Mouse (Mus musculus) C2C12 (cell line): ENCODE measurements around the gene Il4i1. TPM values are rescaled to one million over a fixed set of nuclear protein-coding genes. Genes with fewer than 3 reads are reported as not detected.

ENCODE experiments used
- H3K27me3 ChIP-seq: one replicate; pipeline ENCODE4 v1.6.1; 2011; ENCODE audit not compliant: control insufficient read depth, insufficient read depth, insufficient read length
- H3K36me3 ChIP-seq: one replicate; pipeline ENCODE4 v1.6.1; 2011; ENCODE audit not compliant: control insufficient read depth, insufficient read depth
- H3K4me3 ChIP-seq: one replicate; pipeline ENCODE4 v1.5.1; 2011; ENCODE audit warnings: mild to moderate bottlenecking, control low read depth; ENCODE audit not compliant: poor library complexity, insufficient read depth, severe bottlenecking
- H3K79me2 ChIP-seq: one replicate; pipeline ENCODE4 v1.6.1; 2011; ENCODE audit not compliant: control insufficient read depth, insufficient read depth
- H3K79me3 ChIP-seq: one replicate; pipeline ENCODE4 v1.6.1; 2011; ENCODE audit warnings: low read depth, control low read depth
- H3ac ChIP-seq: one replicate; pipeline ENCODE3; 2011; ENCODE audit warnings: low read depth; ENCODE audit not compliant: control insufficient read depth, insufficient read length
- CEBPB ChIP-seq: IDR thresholded peaks from one replicate; pipeline ENCODE4 v1.6.1; 2011; ENCODE audit warnings: low read depth, mild to moderate bottlenecking, control low read depth, moderate library complexity
- CTCF ChIP-seq: IDR thresholded peaks from one replicate; pipeline ENCODE4 v1.5.1; 2011; ENCODE audit not compliant: control insufficient read depth, insufficient read depth, insufficient read length
- FOSL1 ChIP-seq: IDR thresholded peaks from one replicate; pipeline ENCODE4 v1.8.0; 2011; ENCODE audit warnings: mild to moderate bottlenecking, low read length; ENCODE audit not compliant: poor library complexity, insufficient read depth, severe bottlenecking
- MAX ChIP-seq: IDR thresholded peaks from one replicate; pipeline ENCODE4 v1.6.1; 2011; ENCODE audit warnings: mild to moderate bottlenecking, control low read depth
- MYOD1 ChIP-seq: IDR thresholded peaks from one replicate; pipeline ENCODE4 v1.6.1; 2011; ENCODE audit warnings: low read depth; ENCODE audit not compliant: control insufficient read depth, insufficient read length
- MYOG ChIP-seq: IDR thresholded peaks from one replicate; pipeline ENCODE4 v1.6.1; 2011; ENCODE audit not compliant: control insufficient read depth, insufficient read length; ENCODE audit errors: extremely low read depth
- USF1 ChIP-seq: IDR thresholded peaks from one replicate; pipeline ENCODE4 v1.6.1; 2011; ENCODE audit warnings: low read depth, mild to moderate bottlenecking, control low read depth, moderate library complexity
- polyA plus RNA-seq: library from polyadenylated mRNA; unstranded; fragments of >200 nt; fragmentation: generic; extraction: Trizol; gene quantifications from one replicate; pipeline ENCODE4 v1.2.1, GENCODE M21; 2012; ENCODE audit warnings: missing spikeins

Il4i1 gene
- polyA plus RNA-seq, 1 experiment: 0.63 TPM

GRCm38 (mm10) chr7:44859896-44860295, 43.7 kb downstream of the Il4i1 start:
- Histone ChIP-seq H3K27me3 (no peaks in the 10 kb centered on the region), H3ac (no peak overlapping the region), H3K4me3 (no peak overlapping the region), H3K79me2 (peaks cover 29% of the 10 kb centered on the region), H3K79me3 (peaks cover 8% of the 10 kb centered on the region), H3K36me3 (peaks cover 17% of the 10 kb centered on the region)
- TF ChIP-seq MAX (no peak), MYOG (no peak), USF1 (no peak), CEBPB (no peak), FOSL1 (no peak), CTCF (no peak), MYOD1 (no peak)

GRCm38 (mm10) chr7:44860576-44861428, 44.6 kb downstream of the Il4i1 start:
- no peaks in the 10 kb centered on the region for H3K27me3 ChIP-seq
- peaks cover 14% of the 10 kb centered on the region for H3K79me3 ChIP-seq
- H3ac ChIP-seq: no peak overlapping the region
- no peak for TF ChIP-seq MYOG
- no peak for TF ChIP-seq MAX
- peak; percentile 96 for TF ChIP-seq CTCF
- TF ChIP-seq CEBPB: no peak
- H3K79me2 ChIP-seq: peaks cover 38% of the 10 kb centered on the region
- H3K4me3 ChIP-seq: no peak overlapping the region
- peaks cover 20% of the 10 kb centered on the region for H3K36me3 ChIP-seq

DNA sequence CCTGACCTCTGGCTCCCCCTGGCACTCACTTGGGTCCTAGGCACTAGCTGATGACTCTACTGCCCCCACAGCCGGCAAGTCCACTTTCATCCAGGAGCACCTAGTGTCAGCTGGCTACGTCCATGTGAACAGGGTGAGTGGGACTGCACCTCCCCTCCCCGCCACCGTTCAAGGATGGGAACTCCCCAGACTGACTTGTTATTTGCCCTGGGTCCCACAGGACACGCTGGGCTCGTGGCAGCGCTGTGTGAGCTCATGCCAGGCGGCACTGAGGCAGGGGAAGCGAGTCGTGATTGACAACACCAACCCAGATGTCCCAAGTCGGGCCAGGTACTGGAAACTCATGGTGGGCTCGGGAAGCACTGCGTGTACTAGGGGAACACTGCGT, 45.2 kb downstream of the Il4i1 start:
- Histone ChIP-seq H3K36me3 (peaks cover 25% of the 10 kb centered on the region), H3K79me2 (peaks cover 44% of the 10 kb centered on the region), H3K79me3 (peaks cover 18% of the 10 kb centered on the region), H3K27me3 (no peaks in the 10 kb centered on the region), H3K4me3 (no peak overlapping the region), H3ac (no peak overlapping the region)
- TF ChIP-seq FOSL1: no peak
- TF ChIP-seq MYOG: no peak
- TF ChIP-seq MAX: no peak
- TF ChIP-seq CTCF: no peak
- no peak for TF ChIP-seq USF1
- no peak for TF ChIP-seq CEBPB
- no peak for TF ChIP-seq MYOD1

- H3K36me3 ChIP-seq: peaks cover 25% of the 10 kb centered on the region
- peaks cover 52% of the 10 kb centered on the region for H3K79me2 ChIP-seq
- no peaks in the 10 kb centered on the region for H3K27me3 ChIP-seq
- H3ac ChIP-seq: no peak overlapping the region
- H3K4me3 ChIP-seq: no peak overlapping the region
- H3K79me3 ChIP-seq: peaks cover 27% of the 10 kb centered on the region
- no peak for TF ChIP-seq CTCF
- no peak for TF ChIP-seq USF1
- no peak for TF ChIP-seq FOSL1
- no peak for TF ChIP-seq CEBPB
- TF ChIP-seq MYOD1: no peak
- no peak for TF ChIP-seq MAX
- no peak for TF ChIP-seq MYOG
Observed at GRCm38 (mm10) chr7:44862434-44862833, 46.2 kb downstream of the Il4i1 start.

- H3K4me3 ChIP-seq: no peak overlapping the region
- TF ChIP-seq CTCF (no peak), FOSL1 (no peak), MAX (no peak), MYOG (no peak), MYOD1 (no peak), CEBPB (no peak), USF1 (no peak)
- peaks cover 52% of the 10 kb centered on the region for H3K79me2 ChIP-seq
- no peak overlapping the region for H3ac ChIP-seq
- H3K27me3 ChIP-seq: no peaks in the 10 kb centered on the region
- peaks cover 25% of the 10 kb centered on the region for H3K36me3 ChIP-seq
- H3K79me3 ChIP-seq: peaks cover 30% of the 10 kb centered on the region
Observed at GRCm38 (mm10) chr7:44863210-44863609, 47.0 kb downstream of the Il4i1 start.

DNA sequence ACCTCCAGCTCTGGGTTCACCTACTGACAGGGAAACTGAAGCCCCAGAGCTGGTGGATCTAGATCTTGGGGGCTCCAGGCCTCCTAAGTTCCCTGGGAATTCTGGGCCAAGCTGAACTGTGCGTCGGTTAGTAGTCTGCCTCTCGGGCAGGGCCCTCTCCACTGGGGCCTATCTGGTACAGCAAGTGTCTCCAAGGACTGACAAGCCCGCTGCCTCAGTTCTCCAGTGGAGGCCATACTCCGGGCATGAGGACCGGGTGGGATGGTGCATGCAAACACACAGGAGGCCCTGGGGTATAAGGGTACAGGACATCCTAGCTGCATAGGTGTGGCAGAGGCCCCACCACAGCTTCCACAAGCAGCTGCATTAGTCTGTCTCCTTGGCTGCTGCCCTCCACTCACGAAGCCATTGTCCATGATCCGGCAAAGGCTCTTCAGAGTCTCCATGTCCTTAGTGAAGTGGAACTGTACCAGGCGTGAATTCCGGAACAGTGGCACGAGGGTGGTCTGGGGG, 47.9 kb downstream of the Il4i1 start:
- Histone ChIP-seq H3K36me3 (peaks cover 25% of the 10 kb centered on the region), H3ac (no peak overlapping the region), H3K79me2 (peaks cover 58% of the 10 kb centered on the region), H3K4me3 (no peak overlapping the region), H3K79me3 (peaks cover 35% of the 10 kb centered on the region), H3K27me3 (no peaks in the 10 kb centered on the region)
- TF ChIP-seq MAX (no peak), FOSL1 (no peak), CEBPB (no peak), MYOG (no peak), CTCF (no peak), MYOD1 (no peak), USF1 (no peak)
